Mouse (Mus musculus): ENCODE data around the gene Adamts7. TPM values are rescaled to one million over a fixed set of nuclear protein-coding genes. Genes with fewer than 3 reads are reported as not detected.

The Adamts7 gene
- polyA plus RNA-seq, 1 experiment from 2014 or later = 26.0 TPM

DNA sequence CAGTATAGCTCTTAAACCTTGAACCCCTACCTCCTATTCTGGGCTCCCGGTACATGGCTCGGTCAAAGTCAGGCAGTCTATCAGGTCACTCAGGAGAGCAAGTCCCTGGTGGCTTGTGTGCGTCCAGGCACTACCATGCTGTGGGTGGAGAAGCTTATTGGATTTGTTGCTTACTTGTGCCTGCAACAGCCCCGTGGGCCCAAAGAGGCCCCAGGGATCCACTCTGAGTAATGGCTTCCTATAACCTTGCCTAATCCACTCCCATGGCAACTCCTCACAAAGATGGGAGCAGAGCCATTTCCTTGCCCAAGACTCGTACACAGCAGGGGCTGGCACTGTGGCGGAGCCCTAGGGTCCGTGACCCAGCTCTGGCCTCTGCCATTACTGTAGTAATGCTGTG is 38.2 kb downstream of the Adamts7 start:
- no peak overlapping the region for H3K9ac ChIP-seq
- no peaks in the 10 kb centered on the region for H3K27me3 ChIP-seq
- H3K4me3 ChIP-seq = no peak overlapping the region
- no peak overlapping the region for H3K27ac ChIP-seq
- no peak overlapping the region for H3K4me2 ChIP-seq (replicated peaks)
- H3K9me3 ChIP-seq = no peaks in the 10 kb centered on the region
- H3K36me3 ChIP-seq = peaks cover 48% of the 10 kb centered on the region
- 84% methylated on average over 7 of the region's 7 CpGs for WGBS
- 0 out of 2 replicates have a peak, but pooled peaks cover 4% of the 10 kb centered on the region for H3K4me1 ChIP-seq
- peak; percentile 48; the same call in 1 of the 2 replicates for ATAC-seq (ENCODE audit: insufficient number of reproducible peaks, insufficient read depth, low FRiP score, low TSS enrichment)

DNA sequence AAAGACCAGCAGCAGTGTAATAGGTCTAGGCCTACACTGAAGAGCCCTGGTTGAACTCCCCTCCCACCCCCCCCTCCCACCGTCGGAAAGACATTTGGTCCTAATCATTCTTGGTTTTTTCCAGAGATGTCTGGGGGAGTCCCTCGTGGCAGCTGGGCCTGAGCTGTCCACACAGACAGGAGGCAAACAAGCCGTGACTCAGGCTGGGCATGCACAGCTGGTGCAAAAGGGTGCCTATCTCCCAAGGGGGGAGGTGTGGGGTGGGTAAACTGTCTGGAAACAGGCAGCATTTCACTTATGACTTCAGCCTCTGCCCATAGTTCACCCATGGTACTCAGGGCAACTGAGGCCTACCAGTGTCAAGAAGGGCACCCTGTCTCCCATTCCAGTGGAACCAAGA is 38.7 kb downstream of the Adamts7 start:
- Histone ChIP-seq H3K4me1 (0 out of 2 replicates have a peak, but pooled peaks cover 4% of the 10 kb centered on the region), H3K36me3 (peaks cover 44% of the 10 kb centered on the region), H3K9ac (no peak overlapping the region), H3K4me2 (replicated peaks) (no peak overlapping the region), H3K27me3 (no peaks in the 10 kb centered on the region), H3K4me3 (no peak overlapping the region), H3K27ac (no peak overlapping the region), H3K9me3 (no peaks in the 10 kb centered on the region)
- no peak for ATAC-seq (ENCODE audit: insufficient number of reproducible peaks, insufficient read depth, low FRiP score, low TSS enrichment)
- WGBS = 30% methylated on average over 4 of the region's 4 CpGs

DNA sequence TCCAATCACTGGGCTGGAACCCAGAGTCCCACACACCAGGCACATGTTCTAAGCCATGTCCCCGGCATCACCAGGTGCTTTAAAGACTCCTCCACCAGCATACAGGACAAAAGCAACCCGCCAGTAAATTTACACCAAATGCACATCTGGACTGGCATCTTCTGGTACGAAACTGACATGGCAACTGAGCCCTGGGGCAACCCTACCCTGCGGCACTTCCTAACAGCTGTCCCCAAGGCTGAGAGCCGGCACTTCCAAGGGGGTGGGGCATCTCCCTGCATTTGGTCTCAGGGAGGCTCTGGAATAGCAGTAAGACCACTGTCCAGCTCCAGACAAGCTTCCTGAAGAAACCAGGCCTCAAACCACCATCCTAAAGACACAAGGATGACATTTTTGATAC is 40.4 kb downstream of the Adamts7 start:
- 79% methylated on average over 5 of the region's 5 CpGs for WGBS

DNA sequence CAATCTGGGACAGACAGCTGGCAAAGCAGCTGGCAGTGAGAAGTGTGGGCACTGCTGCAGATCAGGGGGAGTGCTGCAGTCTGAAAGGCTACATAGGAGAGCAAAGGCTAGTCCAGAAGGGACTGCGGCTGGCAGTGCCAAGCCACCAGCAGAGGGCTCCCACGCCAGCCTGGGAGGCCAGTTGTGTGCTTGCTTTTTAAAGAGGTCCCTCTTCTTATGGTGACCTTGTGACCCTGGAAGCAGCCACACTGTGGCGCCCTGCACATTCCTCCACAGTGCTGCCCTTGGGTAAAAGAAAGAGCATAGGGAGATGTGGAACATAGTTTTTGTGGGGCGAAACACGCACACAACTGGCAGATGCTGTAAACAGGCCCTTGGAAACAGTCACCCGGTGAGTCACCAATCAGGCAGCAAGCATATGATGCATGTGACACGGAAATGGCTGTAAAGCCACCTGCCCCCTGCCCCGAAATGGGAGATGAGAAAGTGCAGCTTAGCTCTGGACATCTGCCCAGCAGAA is 41.6 kb downstream of the Adamts7 start:
- H3K27ac ChIP-seq = no peak overlapping the region
- 63% methylated on average over 8 of the region's 8 CpGs for WGBS
- no peaks in the 10 kb centered on the region for H3K27me3 ChIP-seq
- no peaks in the 10 kb centered on the region for H3K9me3 ChIP-seq
- peaks cover 47% of the 10 kb centered on the region for H3K36me3 ChIP-seq
- H3K4me2 ChIP-seq (replicated peaks) = no peak overlapping the region
- ATAC-seq (ENCODE audit: insufficient number of reproducible peaks, insufficient read depth, low FRiP score, low TSS enrichment) = no peak
- H3K9ac ChIP-seq = no peak overlapping the region
- 0 out of 2 replicates have a peak, but pooled peaks cover 4% of the 10 kb centered on the region for H3K4me1 ChIP-seq
- H3K4me3 ChIP-seq = no peak overlapping the region

More for the DNA sequence above, 40.4 kb downstream of the Adamts7 start:
- no peak overlapping the region for H3K4me3 ChIP-seq
- H3K9me3 ChIP-seq = no peaks in the 10 kb centered on the region
- no peaks in the 10 kb centered on the region for H3K27me3 ChIP-seq
- H3K4me2 ChIP-seq (replicated peaks) = no peak overlapping the region
- ATAC-seq (ENCODE audit: insufficient number of reproducible peaks, insufficient read depth, low FRiP score, low TSS enrichment) = no peak
- H3K27ac ChIP-seq = no peak overlapping the region
- peaks cover 44% of the 10 kb centered on the region for H3K36me3 ChIP-seq
- 0 out of 2 replicates have a peak, but pooled peaks cover 4% of the 10 kb centered on the region for H3K4me1 ChIP-seq
- H3K9ac ChIP-seq = no peak overlapping the region

- 0 out of 2 replicates have a peak, but pooled peaks cover 1% of the 10 kb centered on the region for H3K4me1 ChIP-seq
- no peak for ATAC-seq (ENCODE audit: insufficient number of reproducible peaks, insufficient read depth, low FRiP score, low TSS enrichment)
- no peaks in the 10 kb centered on the region for H3K9me3 ChIP-seq
- H3K4me2 ChIP-seq (replicated peaks) = no peak overlapping the region
- WGBS = 52% methylated on average over 2 of the region's 2 CpGs
- H3K9ac ChIP-seq = no peak overlapping the region
- no peaks in the 10 kb centered on the region for H3K27me3 ChIP-seq
- peaks cover 36% of the 10 kb centered on the region for H3K36me3 ChIP-seq
- H3K27ac ChIP-seq = no peak overlapping the region
- no peak overlapping the region for H3K4me3 ChIP-seq
Measured at GRCm38 (mm10) chr9:90206500-90206899, 43.6 kb downstream of the Adamts7 start.

DNA sequence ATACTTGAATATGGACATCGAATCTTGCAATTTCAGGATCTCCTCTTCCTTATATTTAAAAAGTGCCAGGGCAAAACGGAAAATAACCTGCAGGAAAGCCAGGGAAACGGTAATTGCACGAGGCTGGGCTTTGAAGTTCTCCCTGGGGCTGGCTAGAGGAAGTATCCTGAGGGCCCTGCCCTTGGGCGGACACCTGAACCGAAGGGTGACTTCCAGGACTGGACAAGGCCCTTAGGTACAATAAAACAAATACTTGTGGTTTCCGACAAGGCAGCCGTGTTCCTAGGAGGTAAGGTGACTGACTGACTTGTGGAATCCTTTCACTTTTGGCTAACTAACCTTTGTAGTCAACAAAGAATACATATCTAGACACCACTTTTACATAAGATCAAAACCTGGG is 44.9 kb downstream of the Adamts7 start:
- 82% methylated on average over 8 of the region's 8 CpGs for WGBS
- Histone ChIP-seq H3K27ac (no peak overlapping the region), H3K4me3 (no peak overlapping the region), H3K27me3 (no peaks in the 10 kb centered on the region), H3K9me3 (no peaks in the 10 kb centered on the region), H3K4me2 (replicated peaks) (no peak overlapping the region), H3K9ac (no peak overlapping the region), H3K4me1 (no peaks in the 10 kb centered on the region), H3K36me3 (peaks cover 33% of the 10 kb centered on the region)
- ATAC-seq (ENCODE audit: insufficient number of reproducible peaks, insufficient read depth, low FRiP score, low TSS enrichment) = no peak

DNA sequence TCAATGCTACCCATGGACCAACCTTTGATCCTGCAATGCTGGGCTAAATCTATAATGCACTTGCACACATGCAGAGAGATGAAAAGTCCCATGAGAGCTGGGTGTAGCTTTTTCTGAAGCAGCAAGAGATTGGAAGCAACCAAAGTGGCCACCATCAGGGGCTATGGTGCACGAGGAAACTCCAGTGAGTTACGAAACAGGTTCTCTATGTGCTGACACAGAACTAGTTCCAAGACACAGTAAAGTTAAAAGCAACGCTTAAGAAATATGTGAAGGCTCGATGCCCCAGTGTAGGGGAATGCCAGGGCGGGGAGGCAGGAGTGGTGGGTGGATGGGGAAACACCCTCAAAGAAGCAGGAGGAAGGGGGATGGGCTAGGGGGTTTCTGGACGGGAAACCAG is 45.8 kb downstream of the Adamts7 start:
- WGBS = 84% methylated on average over 6 of the region's 6 CpGs

DNA sequence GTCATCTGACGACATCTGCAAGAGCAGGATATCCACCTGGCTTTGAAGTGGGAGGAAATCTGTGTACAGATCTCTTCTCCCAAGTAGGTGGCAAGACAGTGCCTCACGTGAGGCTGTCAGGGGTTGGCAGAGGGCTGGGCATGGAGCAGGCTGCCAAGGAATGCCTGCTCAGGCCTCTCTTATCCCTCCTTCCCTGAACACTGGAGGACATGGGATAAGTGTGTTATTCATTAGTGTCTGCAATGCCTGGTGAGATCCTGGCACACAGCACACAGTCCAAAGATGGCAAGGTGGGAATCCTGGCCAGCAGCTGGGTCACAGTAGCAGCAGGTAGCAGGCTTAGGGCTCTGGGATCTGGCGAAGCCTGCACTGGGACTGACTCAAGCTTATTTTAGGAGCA is 50.3 kb downstream of the Adamts7 start:
- Histone ChIP-seq H3K9me3 (no peaks in the 10 kb centered on the region), H3K9ac (no peak overlapping the region), H3K4me2 (replicated peaks) (no peak overlapping the region), H3K27ac (no peak overlapping the region), H3K27me3 (no peaks in the 10 kb centered on the region), H3K4me3 (no peak overlapping the region), H3K4me1 (no peaks in the 10 kb centered on the region), H3K36me3 (peaks cover 32% of the 10 kb centered on the region)
- ATAC-seq (ENCODE audit: insufficient number of reproducible peaks, insufficient read depth, low FRiP score, low TSS enrichment) = no peak
- WGBS = 82% methylated on average over 3 of the region's 3 CpGs

More for the DNA sequence above, 45.8 kb downstream of the Adamts7 start:
- Histone ChIP-seq H3K4me2 (replicated peaks) (no peak overlapping the region), H3K9me3 (no peaks in the 10 kb centered on the region), H3K4me1 (no peaks in the 10 kb centered on the region), H3K4me3 (no peak overlapping the region), H3K27ac (no peak overlapping the region), H3K36me3 (peaks cover 36% of the 10 kb centered on the region), H3K9ac (no peak overlapping the region), H3K27me3 (no peaks in the 10 kb centered on the region)
- no peak for ATAC-seq (ENCODE audit: insufficient number of reproducible peaks, insufficient read depth, low FRiP score, low TSS enrichment)

DNA sequence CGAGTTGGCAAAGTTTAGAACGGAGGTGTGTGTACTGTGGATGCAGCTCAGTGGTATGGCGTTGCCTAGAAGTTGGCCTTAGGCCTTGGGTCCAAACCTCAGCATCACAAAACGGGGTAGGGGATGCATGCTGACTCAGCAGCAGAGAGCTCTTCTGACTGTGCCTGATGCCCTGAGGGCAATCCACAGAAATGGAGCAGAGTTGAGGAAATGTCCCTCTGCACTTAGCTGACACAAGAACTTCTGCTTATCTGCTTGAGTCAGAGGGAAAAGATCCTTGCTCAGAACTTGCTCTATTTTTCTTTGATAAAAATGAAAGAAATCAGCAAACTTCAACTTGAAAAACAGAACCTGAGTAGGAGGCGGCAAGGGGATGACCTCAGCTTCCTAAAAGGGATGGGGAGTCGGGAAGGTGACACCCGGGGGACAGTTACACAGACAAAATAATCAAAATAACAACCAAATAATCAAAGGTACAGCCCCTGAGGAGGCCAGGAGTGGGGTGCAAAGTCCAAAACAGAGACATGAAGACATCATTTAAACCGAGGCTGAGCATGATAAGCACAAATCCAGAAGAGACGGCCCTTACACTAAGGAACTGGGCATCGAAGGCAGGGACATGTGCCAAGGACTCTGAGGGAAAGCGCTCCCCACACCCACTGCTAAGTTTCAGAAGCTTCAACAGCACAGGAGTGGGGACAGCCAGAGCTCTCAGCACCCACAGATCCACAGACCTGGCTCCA is 53.6 kb downstream of the Adamts7 start:
- H3K4me2 ChIP-seq (replicated peaks) = no peak overlapping the region
- no peak for ATAC-seq (ENCODE audit: insufficient number of reproducible peaks, insufficient read depth, low FRiP score, low TSS enrichment)
- H3K9me3 ChIP-seq = no peaks in the 10 kb centered on the region
- H3K4me3 ChIP-seq = no peak overlapping the region
- WGBS = 77% methylated on average over 11 of the region's 11 CpGs
- H3K9ac ChIP-seq = no peak overlapping the region
- H3K27me3 ChIP-seq = no peaks in the 10 kb centered on the region
- no peak overlapping the region for H3K27ac ChIP-seq
- H3K4me1 ChIP-seq = no peaks in the 10 kb centered on the region
- H3K36me3 ChIP-seq = peaks cover 42% of the 10 kb centered on the region

- H3K4me3 ChIP-seq = no peak overlapping the region
- peaks cover 49% of the 10 kb centered on the region for H3K36me3 ChIP-seq
- no peak for ATAC-seq (ENCODE audit: insufficient number of reproducible peaks, insufficient read depth, low FRiP score, low TSS enrichment)
- WGBS = 52% methylated on average over 4 of the region's 4 CpGs
- H3K27me3 ChIP-seq = no peaks in the 10 kb centered on the region
- no peak overlapping the region for H3K4me2 ChIP-seq (replicated peaks)
- no peak overlapping the region for H3K27ac ChIP-seq
- no peaks in the 10 kb centered on the region for H3K4me1 ChIP-seq
- H3K9me3 ChIP-seq = no peaks in the 10 kb centered on the region
- no peak overlapping the region for H3K9ac ChIP-seq
Measured at GRCm38 (mm10) chr9:90217501-90217900, 54.6 kb downstream of the Adamts7 start.

DNA sequence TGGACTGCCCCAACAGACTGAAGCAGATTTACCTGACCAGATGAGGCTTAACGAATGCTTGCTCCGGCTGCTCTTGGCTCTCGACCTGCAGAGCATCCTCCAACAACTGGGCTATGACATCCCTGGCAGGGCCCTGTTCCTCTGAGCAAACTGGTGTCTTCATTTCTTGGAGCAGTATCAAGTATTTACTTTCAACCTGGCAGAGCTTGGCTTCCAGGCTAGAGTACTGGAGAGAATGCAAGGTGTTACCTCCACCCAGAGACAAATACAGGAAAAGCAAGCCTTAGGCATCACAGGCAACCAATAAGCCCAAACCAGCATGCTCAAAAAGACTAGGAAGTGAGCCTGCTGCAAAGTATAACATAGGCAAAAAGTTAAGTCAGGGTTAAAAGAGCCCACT is 59.4 kb downstream of the Adamts7 start:
- Histone ChIP-seq H3K27me3 (no peaks in the 10 kb centered on the region), H3K9ac (no peak overlapping the region), H3K27ac (no peak overlapping the region), H3K36me3 (peaks cover 44% of the 10 kb centered on the region), H3K9me3 (no peaks in the 10 kb centered on the region), H3K4me3 (no peak overlapping the region), H3K4me2 (replicated peaks) (no peak overlapping the region), H3K4me1 (no peaks in the 10 kb centered on the region)
- 92% methylated on average over 3 of the region's 3 CpGs for WGBS
- ATAC-seq (ENCODE audit: insufficient number of reproducible peaks, insufficient read depth, low FRiP score, low TSS enrichment) = no peak

- Histone ChIP-seq H3K4me3 (no peak overlapping the region), H3K27me3 (no peaks in the 10 kb centered on the region), H3K36me3 (peaks cover 26% of the 10 kb centered on the region), H3K9ac (no peak overlapping the region), H3K9me3 (no peaks in the 10 kb centered on the region), H3K27ac (no peak overlapping the region), H3K4me1 (no peaks in the 10 kb centered on the region), H3K4me2 (replicated peaks) (no peak overlapping the region)
- no peak for ATAC-seq (ENCODE audit: insufficient number of reproducible peaks, insufficient read depth, low FRiP score, low TSS enrichment)
- WGBS = 89% methylated on average over 21 of the region's 21 CpGs
Measured at GRCm38 (mm10) chr9:90226081-90226741, 63.3 kb downstream of the Adamts7 start.
